Mouse (Mus musculus) limb, embryonic 13.5 days (tissue): ENCODE measurements at regions not wholly inside any gene's neighbourhood (a gene's known extent, or its start where the extent isn't known, plus 50 kb on each side); places are given as distances from the start of the nearest gene placed in this dataset.

Experiments
- ATAC-seq: fragments of 200-750 bp; cut with Nextera tagmentation; 2 replicates; pipeline ENCODE4 v1.8.0; 2017; ENCODE audit warnings: low read depth, moderate number of reproducible peaks, moderate TSS enrichment; ENCODE audit not compliant: low FRiP score
- H3K27ac ChIP-seq: fragments of 300-500 bp; sonication (generic); 2 replicates; pipeline ENCODE4 v1.5.1; 2015; ENCODE audit warnings: inconsistent platforms, mild to moderate bottlenecking, moderate library complexity
- H3K27me3 ChIP-seq: fragments of 300-500 bp; sonication (generic); 2 replicates; pipeline ENCODE4 v1.6.1; 2015; ENCODE audit warnings: mild to moderate bottlenecking, inconsistent platforms
- H3K36me3 ChIP-seq: fragments of 300-500 bp; sonication (generic); 2 replicates; pipeline ENCODE4 v1.6.1; 2015; ENCODE audit warnings: inconsistent platforms, mild to moderate bottlenecking, moderate library complexity
- H3K4me1 ChIP-seq: fragments of 300-500 bp; sonication (generic); 2 replicates; pipeline ENCODE4 v1.6.1; 2015; ENCODE audit warnings: inconsistent platforms
- H3K4me2 ChIP-seq: fragments of 300-500 bp; sonication (generic); replicated peaks from 2 replicates; pipeline ENCODE4 v1.6.1; 2015; ENCODE audit warnings: inconsistent platforms, mild to moderate bottlenecking, moderate library complexity
- H3K4me3 ChIP-seq: fragments of 300-500 bp; sonication (generic); 2 replicates; pipeline ENCODE4 v1.5.1; 2015; ENCODE audit warnings: moderate library complexity, mild to moderate bottlenecking, inconsistent platforms
- H3K9ac ChIP-seq: fragments of 300-500 bp; sonication (generic); 2 replicates; pipeline ENCODE4 v1.6.1; 2015; ENCODE audit warnings: mild to moderate bottlenecking, inconsistent platforms
- H3K9me3 ChIP-seq: fragments of 300-500 bp; sonication (generic); 2 replicates; pipeline ENCODE4 v1.6.1; 2016; ENCODE audit warnings: inconsistent platforms
- WGBS: fragments of 180-500 bp; shearing (Covaris S2); methylation state at CpG from one replicate; pipeline ENCODE4 v1.1.7; 2015; 5-methylcytosine and 5-hydroxymethylcytosine counted together

GRCm38 (mm10) chr14:25223091-25223490 lies 235.9 kb upstream of the Zmiz1 start:
- ATAC-seq, result no peak
- no peaks in the 10 kb centered on the region for H3K36me3 ChIP-seq
- H3K4me3 ChIP-seq, result no peak overlapping the region
- no peak overlapping the region for H3K4me2 ChIP-seq
- no peaks in the 10 kb centered on the region for H3K27me3 ChIP-seq
- H3K4me1 ChIP-seq, result peaks cover 41% of the 10 kb centered on the region
- H3K27ac ChIP-seq, result no peak overlapping the region
- no peak overlapping the region for H3K9ac ChIP-seq
- 66% methylated on average over 1 of the region's 1 CpGs for WGBS
- no peaks in the 10 kb centered on the region for H3K9me3 ChIP-seq

- Histone ChIP-seq H3K4me2 (0 out of 2 replicates have a peak overlapping the region, but pooled peaks have one; percentile 56), H3K9ac (no peak overlapping the region), H3K27me3 (no peaks in the 10 kb centered on the region), H3K9me3 (no peaks in the 10 kb centered on the region), H3K4me3 (no peak overlapping the region), H3K27ac (peak overlapping the region; percentile 96; the same call in 1 of the 2 replicates), H3K36me3 (no peaks in the 10 kb centered on the region), H3K4me1 (peaks cover 60% of the 10 kb centered on the region)
- no peak for ATAC-seq
- WGBS, result 33% methylated on average over 3 of the region's 3 CpGs
Observed at GRCm38 (mm10) chr14:25225214-25225613, 233.8 kb upstream of the Zmiz1 start.

DNA sequence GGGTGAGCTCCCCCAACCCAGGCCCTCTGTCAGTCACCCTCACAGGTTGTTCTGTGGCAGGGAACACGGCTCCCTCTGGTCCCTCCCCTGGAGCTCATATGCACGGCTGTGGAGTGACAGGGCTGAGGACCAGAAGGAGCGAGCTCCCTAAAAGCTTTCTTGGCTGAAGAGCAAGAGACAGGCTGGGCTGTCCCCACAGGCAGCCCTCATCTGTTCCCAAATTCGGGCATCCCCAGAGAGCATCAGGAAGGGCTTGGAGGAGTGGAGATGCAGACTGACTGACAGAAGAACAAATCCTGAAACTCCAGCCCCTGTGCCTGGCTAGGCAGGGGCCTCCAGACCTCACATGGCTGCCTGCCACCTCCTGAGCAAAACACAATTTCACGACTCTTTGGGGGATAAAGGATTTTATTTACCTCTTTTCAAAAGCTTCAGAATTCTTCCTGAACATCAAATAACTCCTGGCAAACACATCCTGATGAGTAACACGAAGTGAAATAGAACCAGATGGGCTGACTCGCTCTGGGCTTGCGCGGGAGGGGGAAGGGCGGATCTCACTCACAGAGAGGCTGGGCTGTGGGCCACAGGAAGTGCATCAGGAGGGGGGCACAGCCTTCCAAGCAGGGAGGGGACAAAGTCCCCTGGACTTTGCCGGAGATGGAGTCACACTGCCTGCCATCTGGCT lies 232.7 kb upstream of the Zmiz1 start:
- peak overlapping the region; percentile 96 for H3K27ac ChIP-seq

DNA sequence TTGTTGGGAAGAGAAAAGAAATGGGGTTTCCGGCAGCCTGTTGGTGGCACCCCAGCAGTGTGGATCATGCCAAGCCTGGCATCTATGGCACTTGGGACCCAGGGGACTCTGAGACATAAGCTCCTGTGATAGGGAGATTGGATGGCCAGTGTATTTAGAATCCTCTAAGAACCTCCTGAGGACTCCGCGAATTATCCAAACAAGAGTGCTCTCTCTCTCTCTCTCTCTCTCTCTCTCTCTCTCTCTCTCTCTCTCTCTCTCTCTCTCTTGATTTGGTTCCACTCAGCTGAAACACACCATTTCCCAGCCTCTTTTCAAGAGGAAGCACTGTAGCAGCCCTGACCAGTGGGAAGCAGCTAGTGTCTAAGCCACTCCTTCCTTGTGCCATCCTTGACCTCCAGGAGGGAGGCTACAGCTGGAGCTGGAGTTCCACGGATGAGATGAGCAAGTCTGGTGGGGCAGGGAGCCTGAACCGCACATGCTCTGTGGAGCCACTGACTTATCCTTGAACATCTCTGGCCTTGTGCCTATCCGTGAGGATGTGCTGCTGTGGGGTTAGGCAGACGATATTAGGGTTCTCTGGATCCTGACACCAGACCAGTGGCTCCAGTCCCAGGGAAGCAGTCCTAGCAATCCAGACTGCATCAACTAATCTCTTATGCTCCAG lies 232.0 kb upstream of the Zmiz1 start:
- H3K27me3 ChIP-seq, result no peaks in the 10 kb centered on the region
- peaks cover 72% of the 10 kb centered on the region for H3K4me1 ChIP-seq
- no peak for ATAC-seq
- no peak overlapping the region for H3K4me3 ChIP-seq
- no peak overlapping the region for H3K9ac ChIP-seq
- 41% methylated on average over 7 of the region's 7 CpGs for WGBS
- H3K27ac ChIP-seq, result peak overlapping the region; percentile 96
- H3K36me3 ChIP-seq, result no peaks in the 10 kb centered on the region
- no peaks in the 10 kb centered on the region for H3K9me3 ChIP-seq
- H3K4me2 ChIP-seq, result peak overlapping the region; percentile 56

More for the DNA sequence above, 232.7 kb upstream of the Zmiz1 start:
- H3K27me3 ChIP-seq, result no peaks in the 10 kb centered on the region
- H3K4me1 ChIP-seq, result peaks cover 66% of the 10 kb centered on the region
- no peaks in the 10 kb centered on the region for H3K9me3 ChIP-seq
- peak overlapping the region; percentile 7; the same call in 1 of the 2 replicates for H3K4me3 ChIP-seq
- peak overlapping the region; percentile 56 for H3K9ac ChIP-seq
- ATAC-seq, result peak; percentile 92
- peak overlapping the region; percentile 56 for H3K4me2 ChIP-seq
- WGBS, result 4% methylated on average over 11 of the region's 11 CpGs
- H3K36me3 ChIP-seq, result no peaks in the 10 kb centered on the region

- Histone ChIP-seq H3K27ac (peak overlapping the region; percentile 96; the same call in 1 of the 2 replicates), H3K4me3 (no peak overlapping the region), H3K27me3 (no peaks in the 10 kb centered on the region), H3K9ac (no peak overlapping the region), H3K4me2 (no peak overlapping the region), H3K36me3 (no peaks in the 10 kb centered on the region), H3K9me3 (no peaks in the 10 kb centered on the region), H3K4me1 (peaks cover 71% of the 10 kb centered on the region)
- ATAC-seq, result no peak
- 60% methylated on average over 13 of the region's 13 CpGs for WGBS
Observed at GRCm38 (mm10) chr14:25228321-25229047, 230.5 kb upstream of the Zmiz1 start.

DNA sequence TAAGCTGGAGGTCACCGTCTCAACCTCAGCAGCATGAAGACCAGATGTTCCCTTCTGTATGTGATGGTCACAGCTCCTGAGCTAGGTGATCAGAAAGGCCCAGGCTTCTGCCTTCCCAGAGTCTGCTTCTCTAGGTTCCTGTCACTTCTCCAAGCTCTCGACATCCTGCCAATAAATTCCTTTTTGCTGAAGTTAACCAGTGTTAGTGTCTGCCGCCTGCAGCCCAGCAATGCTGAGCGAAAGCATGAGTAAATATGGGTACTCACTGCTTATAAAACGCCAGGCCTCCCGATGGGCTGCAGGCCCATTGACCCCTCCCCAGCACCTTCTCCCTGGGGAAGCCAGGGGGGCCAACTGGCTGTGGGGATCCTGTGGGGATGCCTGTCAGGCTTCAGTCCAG lies 229.4 kb upstream of the Zmiz1 start:
- peak overlapping the region; percentile 79 for H3K27ac ChIP-seq
- 11% methylated on average over 6 of the region's 6 CpGs for WGBS

DNA sequence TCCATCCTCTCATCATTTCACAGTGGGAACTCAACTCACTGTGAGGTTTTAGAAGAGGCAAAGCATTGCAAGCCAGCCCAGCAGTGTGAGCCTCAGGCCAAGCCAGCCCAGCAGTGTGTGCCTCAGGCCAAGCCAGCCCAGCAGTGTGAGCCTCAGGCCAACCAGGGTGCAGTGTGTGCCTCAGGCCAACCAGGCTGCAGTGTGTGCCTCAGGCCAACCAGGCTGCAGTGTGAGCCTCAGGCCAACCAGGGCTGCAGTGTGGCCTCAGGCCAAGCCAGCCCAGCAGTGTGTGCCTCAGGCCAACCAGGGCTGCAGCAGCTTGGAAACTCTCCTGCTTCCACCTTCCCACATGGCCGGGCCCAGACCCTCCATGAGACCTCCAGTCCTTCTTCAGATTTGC lies 227.1 kb upstream of the Zmiz1 start:
- H3K27me3 ChIP-seq, result no peaks in the 10 kb centered on the region
- H3K9me3 ChIP-seq, result no peaks in the 10 kb centered on the region
- no peaks in the 10 kb centered on the region for H3K36me3 ChIP-seq
- H3K4me2 ChIP-seq, result no peak overlapping the region
- H3K9ac ChIP-seq, result no peak overlapping the region
- peaks cover 51% of the 10 kb centered on the region for H3K4me1 ChIP-seq
- peak overlapping the region; percentile 16; the same call in 1 of the 2 replicates for H3K27ac ChIP-seq
- H3K4me3 ChIP-seq, result no peak overlapping the region
- 77% methylated on average over 1 of the region's 1 CpGs for WGBS
- peak; percentile 71 for ATAC-seq

More for the DNA sequence above, 229.4 kb upstream of the Zmiz1 start:
- peaks cover 70% of the 10 kb centered on the region for H3K4me1 ChIP-seq
- 0 out of 2 replicates have a peak overlapping the region, but pooled peaks have one; percentile 11 for H3K4me2 ChIP-seq
- no peaks in the 10 kb centered on the region for H3K36me3 ChIP-seq
- H3K9me3 ChIP-seq, result no peaks in the 10 kb centered on the region
- H3K4me3 ChIP-seq, result no peak overlapping the region
- H3K27me3 ChIP-seq, result no peaks in the 10 kb centered on the region
- ATAC-seq, result no peak
- peak overlapping the region; percentile 20; the same call in 1 of the 2 replicates for H3K9ac ChIP-seq

DNA sequence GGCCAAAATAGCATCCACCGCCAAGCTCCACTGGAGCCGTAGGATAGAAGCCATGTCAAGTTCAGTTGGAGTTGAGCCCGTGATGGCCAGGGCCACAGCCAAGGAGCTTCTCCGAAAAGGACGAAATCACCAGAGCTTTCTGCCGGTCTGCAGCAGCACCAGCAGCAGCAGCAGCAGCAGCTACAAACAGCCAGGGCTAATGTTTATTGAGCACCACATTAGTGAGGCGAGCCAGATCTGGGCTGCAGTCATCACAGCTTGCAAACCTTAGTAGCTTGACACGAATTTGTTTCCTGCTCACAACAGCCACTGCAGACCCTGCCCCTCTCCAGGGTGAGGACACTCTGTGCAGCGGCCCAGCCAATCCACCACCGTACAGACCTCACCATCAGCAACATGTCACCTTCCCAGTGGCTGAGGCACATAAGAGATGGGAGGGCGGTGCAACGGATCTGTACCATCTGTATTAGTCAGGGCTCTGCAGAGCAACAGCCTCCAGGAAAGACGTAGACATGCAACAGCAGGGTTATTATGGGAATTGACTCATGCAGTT lies 222.5 kb upstream of the Zmiz1 start:
- Histone ChIP-seq H3K27me3 (no peaks in the 10 kb centered on the region), H3K4me2 (no peak overlapping the region), H3K9ac (no peak overlapping the region), H3K9me3 (no peaks in the 10 kb centered on the region), H3K4me3 (no peak overlapping the region), H3K27ac (no peak overlapping the region), H3K4me1 (peaks cover 18% of the 10 kb centered on the region), H3K36me3 (no peaks in the 10 kb centered on the region)
- 63% methylated on average over 13 of the region's 13 CpGs for WGBS
- ATAC-seq, result no peak

- peaks cover 30% of the 10 kb centered on the region for H3K4me1 ChIP-seq
- WGBS, result 72% methylated on average over 3 of the region's 3 CpGs
- H3K9ac ChIP-seq, result no peak overlapping the region
- no peaks in the 10 kb centered on the region for H3K36me3 ChIP-seq
- no peak overlapping the region for H3K27ac ChIP-seq
- no peak overlapping the region for H3K4me3 ChIP-seq
- no peaks in the 10 kb centered on the region for H3K9me3 ChIP-seq
- ATAC-seq, result no peak
- H3K4me2 ChIP-seq, result no peak overlapping the region
- no peaks in the 10 kb centered on the region for H3K27me3 ChIP-seq
Observed at GRCm38 (mm10) chr14:25239335-25239960, 219.5 kb upstream of the Zmiz1 start.

DNA sequence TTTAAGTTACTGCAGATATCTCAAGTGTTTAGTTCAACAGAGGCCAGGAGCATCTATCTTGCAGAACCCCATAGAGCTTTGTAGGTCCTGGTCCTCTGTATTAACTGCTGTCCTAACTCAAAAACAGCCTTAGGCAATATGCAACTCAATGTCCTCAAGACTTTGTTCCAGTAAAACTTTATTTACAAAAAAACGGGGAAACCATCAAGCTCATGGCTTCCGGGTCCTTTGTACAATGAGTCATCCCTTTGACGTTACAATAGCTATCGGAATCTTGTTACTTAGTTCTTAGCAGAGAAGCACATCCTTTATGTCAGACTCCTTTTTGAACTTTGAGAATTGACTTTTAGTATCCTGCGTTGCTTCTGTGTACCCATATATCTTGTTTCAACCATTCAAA lies 216.2 kb upstream of the Zmiz1 start:
- no peak overlapping the region for H3K4me2 ChIP-seq
- no peaks in the 10 kb centered on the region for H3K36me3 ChIP-seq

GRCm38 (mm10) chr14:25243289-25243688 lies 215.7 kb upstream of the Zmiz1 start:
- H3K4me2 ChIP-seq, result peak overlapping the region; percentile 28
- H3K9me3 ChIP-seq, result no peaks in the 10 kb centered on the region
- no peaks in the 10 kb centered on the region for H3K36me3 ChIP-seq
- H3K4me1 ChIP-seq, result peaks cover 36% of the 10 kb centered on the region
- H3K27ac ChIP-seq, result peak overlapping the region; percentile 77
- no peak overlapping the region for H3K9ac ChIP-seq
- H3K27me3 ChIP-seq, result no peaks in the 10 kb centered on the region
- H3K4me3 ChIP-seq, result no peak overlapping the region
- WGBS, result 6% methylated on average over 4 of the region's 4 CpGs
- peak; percentile 55; the same call in 1 of the 2 replicates for ATAC-seq

More for the DNA sequence above, 216.2 kb upstream of the Zmiz1 start:
- peaks cover 36% of the 10 kb centered on the region for H3K4me1 ChIP-seq
- H3K9ac ChIP-seq, result no peak overlapping the region
- WGBS, result 77% methylated on average over 5 of the region's 5 CpGs
- no peak for ATAC-seq
- H3K9me3 ChIP-seq, result no peaks in the 10 kb centered on the region
- no peaks in the 10 kb centered on the region for H3K27me3 ChIP-seq
- H3K4me3 ChIP-seq, result no peak overlapping the region
- H3K27ac ChIP-seq, result peak overlapping the region; percentile 77
